Mouse (Mus musculus) heart, adult 2 months (tissue): ENCODE measurements around the gene Faap100.

Experiments
- CTCF ChIP-seq: fragments of 200-600 bp; IDR thresholded peaks from 2 replicates; pipeline ENCODE4 v1.8.1; 2022; ENCODE audit warnings: antibody characterized with exemption, mild to moderate bottlenecking, moderate library complexity
- POLR2A ChIP-seq: fragments of 200-500 bp; IDR thresholded peaks from 2 replicates; pipeline ENCODE4 v1.6.1; 2011; ENCODE audit warnings: mild to moderate bottlenecking, low read depth, low read length, control low read depth; ENCODE audit not compliant: insufficient read depth

DNA sequence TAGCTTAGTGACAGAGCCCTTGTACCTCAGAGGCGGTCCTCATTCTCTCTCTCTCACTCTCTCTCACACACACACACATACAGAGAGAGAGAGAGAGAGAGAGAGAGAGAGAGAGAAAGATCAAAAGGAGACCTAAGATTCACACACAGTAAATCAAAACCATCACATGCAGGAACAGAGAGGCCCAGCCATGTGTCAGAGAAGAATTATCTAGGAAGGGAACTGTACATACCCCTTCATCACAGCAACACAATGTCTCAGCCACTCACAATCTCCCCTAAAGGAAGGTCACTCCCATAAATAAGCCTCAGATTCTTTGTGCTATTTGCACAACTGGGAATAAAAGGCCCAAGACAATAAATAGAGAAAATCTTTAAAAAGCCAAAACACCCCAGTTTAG is 40.0 kb upstream of the Faap100 start:
- no peak for TF ChIP-seq POLR2A
- no peak for TF ChIP-seq CTCF
